Mouse (Mus musculus): ENCODE data around the gene Mrpl1. TPM values are rescaled to one million over a fixed set of nuclear protein-coding genes. Genes with fewer than 3 reads are reported as not detected.

The Mrpl1 gene
- 13.5 to 14.2 TPM (median 13.9 TPM) in 4 replicates for total RNA-seq (2023)

GRCm38 (mm10) chr5:96209459-96209858 lies at the start of gene Mrpl1:
Gene Mrpl1 (plus strand): TSS chr5:96209493.

GRCm38 (mm10) chr5:96164021-96164411 lies 45.3 kb upstream of the Mrpl1 start, which contains the start of gene Cnot6l:
Gene Cnot6l (minus strand): TSS chr5:96164171.

Other genes with a start within 250 kb of the Mrpl1 start
- 187 to 205 TPM (median 195 TPM) in 4 replicates for gene Cnot6l, start 45.3 kb upstream of the Mrpl1 start, total RNA-seq (2023)
- 0.63 to 1.9 TPM (median 0.83 TPM) in 4 replicates for gene Fras1, start 164.5 kb downstream of the Mrpl1 start, total RNA-seq (2023)

Data from B cell, adult 62 days (primary cell).